ENCODE assay signal across 9 mouse cellular contexts in genomic region chr15:88836571-88836970, GRCm38 (mm10). TPM values are rescaled to one million over a fixed set of nuclear protein-coding genes. Genes with fewer than 3 reads are reported as not detected.
A peak's percentile ranks its signal among the peaks of the same experiment; 100 is the strongest.
DNase-seq lines count a peak whose midpoint lies in the region; ATAC-seq and TF ChIP-seq lines count a peak whose summit lies in the region.
"Had no signal": no experiment of that assay in that cellular context is flagged by ENCODE, and none has a peak within 500 bp of the region (broad histone marks: within the 10 kb centered on the region; RNA-seq: fewer than 3 reads in every experiment).

No protein-coding gene starts in this region.

- no peak for TF ChIP-seq POLR2A in kidney, adult 2 months (IDR thresholded peaks at IDR 0.05; ENCODE audit: low read depth, low read length)

- 60% methylated on average over 5 of the region's 5 CpGs for WGBS in kidney, postnatal 0 days
- WGBS in kidney, adult 2 months: 71% methylated on average over 5 of the region's 5 CpGs
- 74% methylated on average over 5 of the region's 5 CpGs for WGBS in forebrain, embryonic 14.5 days
- 63% methylated on average over 5 of the region's 5 CpGs for WGBS in limb, embryonic 13.5 days
- 60% methylated on average over 5 of the region's 5 CpGs for WGBS in neural tube, embryonic 14.5 days

- H3K4me2 ChIP-seq in kidney, postnatal 0 days (ENCODE audit: low read length): peak overlapping the region; percentile 69
- H3K4me2 ChIP-seq in forebrain, embryonic 14.5 days (ENCODE audit: low read length): peak overlapping the region; percentile 83
- peak overlapping the region; percentile 70; the same call in 1 of the 2 replicates for H3K4me2 ChIP-seq in limb, embryonic 13.5 days (replicated peaks)
- H3K4me2 ChIP-seq in neural tube, embryonic 14.5 days (ENCODE audit: low read depth, low read length): peak overlapping the region; percentile 71; the same call in 1 of the 2 replicates

- H3K9me3 ChIP-seq in kidney, postnatal 0 days (replicated peaks; ENCODE audit: low read length): no peaks in the 10 kb centered on the region
- no peaks in the 10 kb centered on the region for H3K9me3 ChIP-seq in forebrain, embryonic 14.5 days (replicated peaks; ENCODE audit: control insufficient read depth, low read length)
- no peaks in the 10 kb centered on the region for H3K9me3 ChIP-seq in limb, embryonic 13.5 days
- no peaks in the 10 kb centered on the region for H3K9me3 ChIP-seq in neural tube, embryonic 14.5 days (ENCODE audit: control insufficient read depth, low read length)

- H3K27ac ChIP-seq in kidney, postnatal 0 days: peak overlapping the region; percentile 22; the same call in 1 of the 2 replicates
- H3K27ac ChIP-seq in kidney, adult 2 months (ENCODE audit: insufficient read depth, low read depth, low read length): no peak overlapping the region
- no peak overlapping the region for H3K27ac ChIP-seq in forebrain, embryonic 14.5 days (ENCODE audit: low read depth, low read length)
- H3K27ac ChIP-seq in limb, embryonic 13.5 days: no peak overlapping the region
- no peak overlapping the region for H3K27ac ChIP-seq in neural tube, embryonic 14.5 days (ENCODE audit: low read depth, low read length)
- H3K27ac ChIP-seq: macrophage had no signal

- H3K4me1 ChIP-seq in kidney, postnatal 0 days (replicated peaks; ENCODE audit: insufficient read depth, low read length): peaks cover 24% of the 10 kb centered on the region
- H3K4me1 ChIP-seq in kidney, adult 2 months (ENCODE audit: control insufficient read depth, insufficient read depth, low read length): peaks cover 27% of the 10 kb centered on the region
- H3K4me1 ChIP-seq in forebrain, embryonic 14.5 days (ENCODE audit: control insufficient read depth, insufficient read depth, low read length): peaks cover 18% of the 10 kb centered on the region
- H3K4me1 ChIP-seq in limb, embryonic 13.5 days: peaks cover 42% of the 10 kb centered on the region
- H3K4me1 ChIP-seq in neural tube, embryonic 14.5 days (ENCODE audit: control insufficient read depth, insufficient read depth, low read length): peaks cover 13% of the 10 kb centered on the region; the same call in 1 of the 2 replicates

- no peak overlapping the region for H3K9ac ChIP-seq in kidney, postnatal 0 days (ENCODE audit: low read depth, low read length)
- peak overlapping the region; percentile 64; the same call in 1 of the 2 replicates for H3K9ac ChIP-seq in forebrain, embryonic 14.5 days (ENCODE audit: low read length)
- no peak overlapping the region for H3K9ac ChIP-seq in limb, embryonic 13.5 days
- H3K9ac ChIP-seq in neural tube, embryonic 14.5 days (replicated peaks; ENCODE audit: low read depth, low read length): no peak overlapping the region

- H3K36me3 ChIP-seq in kidney, postnatal 0 days (ENCODE audit: insufficient read depth, low read length): no peaks in the 10 kb centered on the region
- no peaks in the 10 kb centered on the region for H3K36me3 ChIP-seq in kidney, adult 2 months (ENCODE audit: control insufficient read depth, insufficient read depth, low read length)
- no peaks in the 10 kb centered on the region for H3K36me3 ChIP-seq in forebrain, embryonic 14.5 days (ENCODE audit: control insufficient read depth, insufficient read depth, low read length)
- no peaks in the 10 kb centered on the region for H3K36me3 ChIP-seq in limb, embryonic 13.5 days
- no peaks in the 10 kb centered on the region for H3K36me3 ChIP-seq in neural tube, embryonic 14.5 days (ENCODE audit: control insufficient read depth, insufficient read depth, low read length)

- H3K4me3 ChIP-seq in kidney, postnatal 0 days (replicated peaks; ENCODE audit: low read depth, low read length): no peak overlapping the region
- H3K4me3 ChIP-seq in kidney, adult 2 months (ENCODE audit: insufficient read depth, low read depth, low read length): no peak overlapping the region
- H3K4me3 ChIP-seq in forebrain, embryonic 14.5 days (ENCODE audit: low read depth, low read length): no peak overlapping the region
- no peak overlapping the region for H3K4me3 ChIP-seq in limb, embryonic 13.5 days
- H3K4me3 ChIP-seq in neural tube, embryonic 14.5 days (ENCODE audit: low read depth, low read length): no peak overlapping the region

- DNase-seq in kidney, postnatal 0 days (ENCODE audit: low spot score): no peak
- no peak for DNase-seq in kidney, adult 2 months
- DNase-seq in forebrain, embryonic 14.5 days (ENCODE audit: low spot score): no peak
- no peak for DNase-seq in layer of hippocampus, adult 11-12 months (ENCODE audit: low spot score)
- no peak for DNase-seq in urinary bladder, adult 2 months (ENCODE audit: low spot score)
- no peak for DNase-seq in adrenal gland, adult 8-10 months

- no peak for ATAC-seq in kidney, postnatal 0 days (replicated peaks; ENCODE audit: low FRiP score, low read depth)
- no peak for ATAC-seq in forebrain, embryonic 14.5 days
- no peak for ATAC-seq in limb, embryonic 13.5 days (ENCODE audit: low FRiP score, low read depth)
- no peak for ATAC-seq in neural tube, embryonic 14.5 days (ENCODE audit: low read depth)

- H3K27me3 ChIP-seq in kidney, postnatal 0 days (ENCODE audit: insufficient read depth, low read length): no peaks in the 10 kb centered on the region
- H3K27me3 ChIP-seq in kidney, adult 2 months (replicated peaks; ENCODE audit: control insufficient read depth, insufficient read depth, low read length): no peaks in the 10 kb centered on the region
- no peaks in the 10 kb centered on the region for H3K27me3 ChIP-seq in forebrain, embryonic 14.5 days (replicated peaks; ENCODE audit: control insufficient read depth, insufficient read depth, low read length)
- H3K27me3 ChIP-seq in limb, embryonic 13.5 days: no peaks in the 10 kb centered on the region
- no peaks in the 10 kb centered on the region for H3K27me3 ChIP-seq in neural tube, embryonic 14.5 days (ENCODE audit: control insufficient read depth, insufficient read depth, low read length)

- TF ChIP-seq CTCF in kidney, postnatal 0 days (IDR thresholded peaks at IDR 0.05; ENCODE audit: low read depth): no peak
- no peak for TF ChIP-seq CTCF in kidney, adult 2 months (conservative IDR thresholded peaks at IDR 0.05; ENCODE audit: insufficient read depth, insufficient read length, low read depth, low read length)

RNA-seq across cellular contexts. Expression of gene Creld2, which starts 17.1 kb away (rescaled TPM):
- polyA plus RNA-seq in kidney, postnatal 0 days (2015; fragmentation: Nextera tagmentation; extraction: Ambion mirVana): 79.0 and 89.8 TPM in 2 replicates
- 27.3 and 30.4 TPM in 2 replicates for polyA plus RNA-seq in kidney, adult 2 months (2012; rRNA removed)
- polyA plus RNA-seq in forebrain, embryonic 14.5 days (2014; fragmentation: Nextera tagmentation; extraction: Ambion mirVana): 65.5 and 65.8 TPM in 2 replicates
- polyA plus RNA-seq in limb, embryonic 13.5 days (2015; fragmentation: Nextera tagmentation; extraction: Ambion mirVana): 83.4 and 86.1 TPM in 2 replicates
- polyA plus RNA-seq in neural tube, embryonic 14.5 days (2014; fragmentation: Nextera tagmentation; extraction: Ambion mirVana): 53.1 and 58.6 TPM in 2 replicates
- 31.0 and 36.2 TPM in 2 replicates for polyA plus RNA-seq in urinary bladder, adult 2 months (2012; rRNA removed)
- total RNA-seq in adrenal gland, adult 8-10 months (2022): 10 to 100 TPM; 40.3 to 51.5 (median 49.2) TPM

RNA-seq across cellular contexts. Expression of gene Alg12, which starts 17.5 kb away (rescaled TPM):
- polyA plus RNA-seq in kidney, postnatal 0 days (2015; fragmentation: Nextera tagmentation; extraction: Ambion mirVana): 9.8 and 11.2 TPM in 2 replicates
- 18.1 and 21.3 TPM in 2 replicates for polyA plus RNA-seq in kidney, adult 2 months (2012; rRNA removed)
- 8.4 and 8.8 TPM in 2 replicates for polyA plus RNA-seq in forebrain, embryonic 14.5 days (2014; fragmentation: Nextera tagmentation; extraction: Ambion mirVana)
- 10.2 and 11.6 TPM in 2 replicates for polyA plus RNA-seq in limb, embryonic 13.5 days (2015; fragmentation: Nextera tagmentation; extraction: Ambion mirVana)
- polyA plus RNA-seq in neural tube, embryonic 14.5 days (2014; fragmentation: Nextera tagmentation; extraction: Ambion mirVana): 8.1 and 8.2 TPM in 2 replicates
- polyA plus RNA-seq in urinary bladder, adult 2 months (2012; rRNA removed): 16.3 TPM in 2 replicates
- total RNA-seq in adrenal gland, adult 8-10 months (2022): 10 to 100 TPM; 19.3 to 22.3 (median 20.3) TPM

RNA-seq across cellular contexts. Expression of gene Pim3, which starts 25.4 kb away (rescaled TPM):
- polyA plus RNA-seq in kidney, postnatal 0 days (2015; fragmentation: Nextera tagmentation; extraction: Ambion mirVana): 83.4 and 88.6 TPM in 2 replicates
- polyA plus RNA-seq in kidney, adult 2 months (2012; rRNA removed): 78.5 and 85.8 TPM in 2 replicates
- 49.1 and 52.9 TPM in 2 replicates for polyA plus RNA-seq in forebrain, embryonic 14.5 days (2014; fragmentation: Nextera tagmentation; extraction: Ambion mirVana)
- 50.7 and 52.2 TPM in 2 replicates for polyA plus RNA-seq in limb, embryonic 13.5 days (2015; fragmentation: Nextera tagmentation; extraction: Ambion mirVana)
- 45.7 and 54.9 TPM in 2 replicates for polyA plus RNA-seq in neural tube, embryonic 14.5 days (2014; fragmentation: Nextera tagmentation; extraction: Ambion mirVana)
- polyA plus RNA-seq in urinary bladder, adult 2 months (2012; rRNA removed): 11.7 and 12.4 TPM in 2 replicates
- total RNA-seq in adrenal gland, adult 8-10 months (2022): 100 to 1,000 TPM in 1 of 4 experiments, 10 to 100 TPM in 3; 62.7 to 164 (median 75.8) TPM
